Mouse (Mus musculus) cerebellum, adult 11-12 months (tissue): ENCODE measurements at regions not wholly inside any gene's neighbourhood (a gene's known extent, or its start where the extent isn't known, plus 50 kb on each side); places are given as distances from the start of the nearest gene placed in this dataset.
A peak's percentile ranks its signal among the peaks of the same experiment; 100 is the strongest.

Experiments
- DNase-seq: peaks from one replicate; pipeline ENCODE4 v3.0.0; 2022

GRCm38 (mm10) chr3:115816328-115817160 is 71.1 kb upstream of the Dph5 start:
- DNase-seq: no peak

GRCm38 (mm10) chr3:115817771-115818170 is 69.9 kb upstream of the Dph5 start:
- no peak for DNase-seq

GRCm38 (mm10) chr3:115818734-115819133 is 68.9 kb upstream of the Dph5 start:
- DNase-seq: no peak

GRCm38 (mm10) chr3:115819401-115820138 is 68.1 kb upstream of the Dph5 start:
- no peak for DNase-seq

- DNase-seq: no peak
Measured at GRCm38 (mm10) chr3:115820139-115820481, 67.5 kb upstream of the Dph5 start.

- no peak for DNase-seq
Measured at GRCm38 (mm10) chr3:115821627-115822026, 66.0 kb upstream of the Dph5 start.

GRCm38 (mm10) chr3:115822491-115822890 is 65.1 kb upstream of the Dph5 start:
- peak; percentile 7 for DNase-seq

GRCm38 (mm10) chr3:115823741-115824140 is 63.9 kb upstream of the Dph5 start:
- DNase-seq: no peak

- no peak for DNase-seq
Measured at GRCm38 (mm10) chr3:115824792-115825191, 62.8 kb upstream of the Dph5 start.

- DNase-seq: no peak
Measured at GRCm38 (mm10) chr3:115835381-115835780, 52.3 kb upstream of the Dph5 start.

- no peak for DNase-seq
Measured at GRCm38 (mm10) chr3:115837617-115838216, 49.9 kb upstream of the Dph5 start.
